Mouse (Mus musculus): ENCODE data around the gene Ecel1.

DNA sequence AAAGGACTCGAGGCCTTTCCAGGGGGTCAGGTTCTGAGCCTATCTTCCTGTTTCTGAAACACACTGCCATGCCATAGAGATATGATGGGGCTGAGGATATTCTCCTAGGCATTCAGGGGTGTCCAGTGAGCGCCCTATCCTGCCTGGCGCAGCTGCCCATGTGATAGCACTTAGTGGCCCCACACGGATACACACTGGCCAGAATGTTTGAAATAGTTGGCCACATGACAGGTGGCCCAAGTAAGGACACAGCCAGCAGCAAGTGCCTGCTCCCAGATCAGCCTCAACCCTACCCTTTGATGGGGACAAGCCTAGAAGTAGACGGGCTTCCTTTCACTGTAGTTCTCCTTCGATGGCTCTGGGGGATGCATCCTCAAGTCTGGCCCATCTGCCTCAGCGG, 48.1 kb upstream of the Ecel1 start, which contains the start of gene Chrng:
- TF ChIP-seq POLR2A (IDR thresholded peaks at IDR 0.05; ENCODE audit: low read depth, low read length) (no peak), CTCF (IDR thresholded peaks at IDR 0.05; ENCODE audit: extremely low read depth, insufficient read length, insufficient replicate concordance, low read depth, low read length) (no peak)
